Mouse (Mus musculus) hindbrain, embryonic 14.5 days (tissue): ENCODE data around the gene Elf1. TPM values are rescaled to one million over a fixed set of nuclear protein-coding genes. Genes with fewer than 3 reads are reported as not detected.
A peak's percentile ranks its signal among the peaks of the same experiment; 100 is the strongest.

Experiments
- ATAC-seq: fragments of 200-750 bp; cut with Nextera tagmentation; 2 replicates; pipeline ENCODE4 v1.8.0; 2017; ENCODE audit warnings: moderate number of reproducible peaks, mild to moderate bottlenecking, moderate TSS enrichment, moderate library complexity; ENCODE audit not compliant: low FRiP score
- DNase-seq: peaks from one replicate; pipeline ENCODE4 v3.0.0-alpha.2; 2015; ENCODE audit warnings: low spot score
- H3K27ac ChIP-seq: fragments of 300-500 bp; sonication (generic); 2 replicates; pipeline ENCODE4 v1.5.1; 2014; ENCODE audit warnings: mild to moderate bottlenecking, moderate library complexity
- H3K27me3 ChIP-seq: fragments of 300-500 bp; sonication (generic); 2 replicates; pipeline ENCODE4 v1.6.1; 2014; ENCODE audit warnings: mild to moderate bottlenecking, low read length, mixed read lengths; ENCODE audit not compliant: control insufficient read depth, insufficient read depth
- H3K36me3 ChIP-seq: fragments of 300-500 bp; sonication (generic); replicated peaks from 2 replicates; pipeline ENCODE4 v1.6.1; 2014; ENCODE audit not compliant: control insufficient read depth, insufficient read depth
- H3K4me1 ChIP-seq: fragments of 300-500 bp; sonication (generic); replicated peaks from 2 replicates; pipeline ENCODE4 v1.6.1; 2014; ENCODE audit warnings: antibody characterized with exemption, low read length, mixed read lengths; ENCODE audit not compliant: control insufficient read depth, insufficient read depth
- H3K4me2 ChIP-seq: fragments of 300-500 bp; sonication (generic); replicated peaks from 2 replicates; pipeline ENCODE4 v1.6.1; 2014; ENCODE audit warnings: mild to moderate bottlenecking, moderate library complexity
- H3K4me3 ChIP-seq: fragments of 300-500 bp; sonication (generic); replicated peaks from 2 replicates; pipeline ENCODE4 v1.5.1; 2014; ENCODE audit warnings: mild to moderate bottlenecking, low read length
- H3K9ac ChIP-seq: fragments of 300-500 bp; sonication (generic); 2 replicates; pipeline ENCODE4 v1.6.1; 2014
- H3K9me3 ChIP-seq: fragments of 300-500 bp; sonication (generic); 2 replicates; pipeline ENCODE4 v1.6.1; 2016; ENCODE audit warnings: low read length; ENCODE audit not compliant: control insufficient read depth
- WGBS: fragments of 180-500 bp; shearing (Covaris S2); extraction: QIAGEN DNeasy Blood & Tissue Kit; methylation state at CpG from one replicate; pipeline ENCODE4 v1.1.7; 2014; 5-methylcytosine and 5-hydroxymethylcytosine counted together
- polyA plus RNA-seq: library from polyadenylated mRNA; unstranded; fragments of >200 nt; fragmentation: Nextera tagmentation; extraction: Ambion mirVana; gene quantifications from 2 replicates; pipeline ENCODE4 v1.2.1, GENCODE M21; 2014

The Elf1 gene
- polyA plus RNA-seq, 1 experiment from 2014 or later, result 3.8 TPM

- H3K36me3 ChIP-seq, result no peaks in the 10 kb centered on the region
- H3K4me3 ChIP-seq, result peak overlapping the region; percentile 37
- peak overlapping the region; percentile 47; the same call in 1 of the 2 replicates for H3K9ac ChIP-seq
- ATAC-seq (0 out of 2 replicates have a peak, but pooled peaks have one; percentile 34), DNase-seq (peak; percentile 46)
- WGBS, result 7% methylated on average over 19 of the region's 19 CpGs
- no peaks in the 10 kb centered on the region for H3K27me3 ChIP-seq
- peak overlapping the region; percentile 67 for H3K4me2 ChIP-seq
- H3K4me1 ChIP-seq, result peaks cover 18% of the 10 kb centered on the region
- H3K27ac ChIP-seq, result peak overlapping the region; percentile 49; the same call in 1 of the 2 replicates
- no peaks in the 10 kb centered on the region for H3K9me3 ChIP-seq
Observed at GRCm38 (mm10) chr14:79486993-79487731, 6.2 kb downstream of the Elf1 start.

GRCm38 (mm10) chr14:79488531-79488930, 7.5 kb downstream of the Elf1 start:
- no peaks in the 10 kb centered on the region for H3K9me3 ChIP-seq
- WGBS, result 85% methylated on average over 9 of the region's 9 CpGs
- H3K4me3 ChIP-seq, result no peak overlapping the region
- ATAC-seq (no peak), DNase-seq (no peak)
- H3K9ac ChIP-seq, result no peak overlapping the region
- no peak overlapping the region for H3K4me2 ChIP-seq
- H3K27me3 ChIP-seq, result no peaks in the 10 kb centered on the region
- no peak overlapping the region for H3K27ac ChIP-seq
- peaks cover 8% of the 10 kb centered on the region; the same call in 1 of the 2 replicates for H3K4me1 ChIP-seq
- H3K36me3 ChIP-seq, result no peaks in the 10 kb centered on the region

- WGBS, result 80% methylated on average over 12 of the region's 12 CpGs
- ATAC-seq (no peak), DNase-seq (no peak)
- Histone ChIP-seq H3K36me3 (no peaks in the 10 kb centered on the region), H3K9ac (no peak overlapping the region), H3K27me3 (no peaks in the 10 kb centered on the region), H3K27ac (no peak overlapping the region), H3K4me1 (peaks cover 8% of the 10 kb centered on the region; the same call in 1 of the 2 replicates), H3K4me3 (no peak overlapping the region), H3K4me2 (no peak overlapping the region), H3K9me3 (no peaks in the 10 kb centered on the region)
Observed at GRCm38 (mm10) chr14:79489150-79489549, 8.2 kb downstream of the Elf1 start.

GRCm38 (mm10) chr14:79490246-79490645, 9.3 kb downstream of the Elf1 start:
- no peak overlapping the region for H3K4me2 ChIP-seq
- no peak for ATAC-seq
- WGBS, result 82% methylated on average over 3 of the region's 3 CpGs

GRCm38 (mm10) chr14:79494349-79494748, 13.4 kb downstream of the Elf1 start:
- H3K36me3 ChIP-seq, result no peaks in the 10 kb centered on the region
- no peak overlapping the region for H3K4me2 ChIP-seq
- ATAC-seq, result no peak
- H3K4me1 ChIP-seq, result no peaks in the 10 kb centered on the region
- H3K27me3 ChIP-seq, result no peaks in the 10 kb centered on the region
- no peak overlapping the region for H3K27ac ChIP-seq
- DNase-seq, result no peak
- H3K9me3 ChIP-seq, result no peaks in the 10 kb centered on the region
- 89% methylated on average over 6 of the region's 6 CpGs for WGBS
- no peak overlapping the region for H3K9ac ChIP-seq
- H3K4me3 ChIP-seq, result no peak overlapping the region

More at GRCm38 (mm10) chr14:79490246-79490645, 9.3 kb downstream of the Elf1 start:
- H3K9ac ChIP-seq, result no peak overlapping the region
- no peaks in the 10 kb centered on the region for H3K27me3 ChIP-seq
- no peaks in the 10 kb centered on the region for H3K36me3 ChIP-seq
- H3K9me3 ChIP-seq, result no peaks in the 10 kb centered on the region
- H3K27ac ChIP-seq, result no peak overlapping the region
- H3K4me1 ChIP-seq, result peaks cover 8% of the 10 kb centered on the region; the same call in 1 of the 2 replicates
- H3K4me3 ChIP-seq, result no peak overlapping the region
- no peak for DNase-seq

- no peaks in the 10 kb centered on the region for H3K36me3 ChIP-seq
- H3K4me3 ChIP-seq, result no peak overlapping the region
- H3K9ac ChIP-seq, result no peak overlapping the region
- no peak for ATAC-seq
- no peaks in the 10 kb centered on the region for H3K27me3 ChIP-seq
- no peaks in the 10 kb centered on the region for H3K9me3 ChIP-seq
- H3K4me2 ChIP-seq, result no peak overlapping the region
- 93% methylated on average over 9 of the region's 9 CpGs for WGBS
- no peak for DNase-seq
- H3K4me1 ChIP-seq, result no peaks in the 10 kb centered on the region; the same call in 1 of the 2 replicates
- no peak overlapping the region for H3K27ac ChIP-seq
Observed at GRCm38 (mm10) chr14:79499326-79499725, 18.3 kb downstream of the Elf1 start.

GRCm38 (mm10) chr14:79500756-79501155, 19.8 kb downstream of the Elf1 start:
- Histone ChIP-seq H3K9me3 (no peaks in the 10 kb centered on the region), H3K27ac (no peak overlapping the region), H3K27me3 (no peaks in the 10 kb centered on the region), H3K4me2 (no peak overlapping the region), H3K36me3 (no peaks in the 10 kb centered on the region), H3K9ac (no peak overlapping the region), H3K4me1 (no peaks in the 10 kb centered on the region; the same call in 1 of the 2 replicates), H3K4me3 (no peak overlapping the region)
- ATAC-seq, result no peak
- no peak for DNase-seq
- 91% methylated on average over 4 of the region's 4 CpGs for WGBS

- peak; percentile 58 for DNase-seq
- Histone ChIP-seq H3K4me1 (no peaks in the 10 kb centered on the region; the same call in 1 of the 2 replicates), H3K9ac (no peak overlapping the region), H3K36me3 (no peaks in the 10 kb centered on the region), H3K27ac (peak overlapping the region; percentile 23; the same call in 1 of the 2 replicates), H3K4me3 (no peak overlapping the region), H3K27me3 (no peaks in the 10 kb centered on the region), H3K9me3 (no peaks in the 10 kb centered on the region), H3K4me2 (no peak overlapping the region)
- no peak for ATAC-seq
- WGBS, result 63% methylated on average over 5 of the region's 5 CpGs
Observed at GRCm38 (mm10) chr14:79503371-79504075, 22.5 kb downstream of the Elf1 start.

GRCm38 (mm10) chr14:79504246-79505006, 23.4 kb downstream of the Elf1 start:
- Histone ChIP-seq H3K9me3 (no peaks in the 10 kb centered on the region), H3K36me3 (no peaks in the 10 kb centered on the region), H3K27ac (no peak overlapping the region), H3K27me3 (no peaks in the 10 kb centered on the region), H3K4me3 (no peak overlapping the region), H3K9ac (no peak overlapping the region), H3K4me2 (no peak overlapping the region), H3K4me1 (no peaks in the 10 kb centered on the region; the same call in 1 of the 2 replicates)
- DNase-seq (no peak), ATAC-seq (no peak)
- WGBS, result 97% methylated on average over 7 of the region's 7 CpGs
